Mouse (Mus musculus): ENCODE measurements around the gene Lims1. TPM values are rescaled to one million over a fixed set of nuclear protein-coding genes. Genes with fewer than 3 reads are reported as not detected.
"Not testable (repeated sequence)": the region's sequence is repeated elsewhere in the genome, so short reads cannot be mapped to it uniquely, and the experiment has no call there.

Lims1 gene
- 109 and 111 TPM in 2 replicates for polyA plus RNA-seq (2016; fragmentation: Nextera tagmentation; extraction: Ambion mirVana)

- H3K36me3 ChIP-seq, result no peaks in the 10 kb centered on the region
- peak; percentile 99 for DNase-seq (ENCODE audit: low spot score)
- H3K27me3 ChIP-seq (ENCODE audit: low read depth, poor library complexity, severe bottlenecking), result no peaks in the 10 kb centered on the region
- peak within 1 kb of the TSS; percentile 82 for H3K4me3 ChIP-seq
- peaks cover 27% of the 10 kb centered on the region for H3K4me1 ChIP-seq
- peak within 1 kb of the TSS; percentile 92 for H3K27ac ChIP-seq (replicated peaks)
- WGBS, result under 1% methylated on average over 84 of the region's 86 CpGs
- H3K9me3 ChIP-seq (replicated peaks), result no peaks in the 10 kb centered on the region
These were observed at the start of gene Lims1 for GRCm38 (mm10) chr10:58323028-58323991. Lims1 (plus strand) TSS chr10:58323466.

DNA sequence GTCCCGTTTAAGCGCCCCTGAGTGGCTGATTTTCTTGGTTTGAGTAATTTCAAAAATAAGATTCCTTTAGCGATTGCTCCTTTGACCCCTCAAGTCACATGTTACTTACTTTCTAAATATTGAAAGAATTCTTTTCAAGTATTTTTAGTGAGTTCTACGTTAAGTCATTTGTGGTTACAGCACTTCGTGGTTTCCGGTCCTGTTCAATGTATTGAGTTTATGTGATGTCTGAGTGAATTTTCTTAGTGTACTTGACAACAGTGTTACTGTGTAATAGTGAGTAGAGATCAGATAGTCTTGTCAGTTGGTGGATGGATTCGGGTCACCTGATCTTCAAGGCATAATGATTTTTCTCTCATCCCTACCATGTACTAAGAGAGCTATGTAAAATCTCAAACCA is 41.0 kb upstream of the Lims1 start:
- no peak for DNase-seq (ENCODE audit: low spot score)
- Histone ChIP-seq H3K4me1 (no peaks in the 10 kb centered on the region), H3K36me3 (peaks cover 81% of the 10 kb centered on the region)

DNA sequence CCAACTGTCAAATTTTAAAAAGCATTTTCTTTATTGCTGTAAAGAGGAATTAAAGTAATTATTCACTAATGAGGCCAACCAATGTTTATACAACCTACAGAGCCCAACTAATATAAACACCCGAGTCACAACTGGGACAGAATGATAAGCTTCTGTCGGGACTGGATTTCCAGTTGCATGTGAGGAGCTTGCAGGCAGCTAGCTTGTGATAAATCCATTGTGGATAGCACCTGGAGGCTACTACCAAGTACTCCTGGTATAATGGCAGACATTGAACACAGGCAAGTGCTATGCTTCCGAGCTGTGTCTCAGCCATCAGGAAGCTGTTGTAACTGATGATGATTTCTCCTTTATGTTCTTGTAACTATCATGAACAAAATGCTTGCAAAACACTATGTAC is 32.5 kb upstream of the Lims1 start:
- no peak overlapping the region for H3K27ac ChIP-seq (replicated peaks)
- H3K36me3 ChIP-seq, result peaks cover 97% of the 10 kb centered on the region
- WGBS, result 87% methylated on average over 3 of the region's 3 CpGs
- DNase-seq (ENCODE audit: low spot score), result no peak
- H3K4me1 ChIP-seq, result no peaks in the 10 kb centered on the region
- H3K27me3 ChIP-seq (ENCODE audit: low read depth, poor library complexity, severe bottlenecking), result no peaks in the 10 kb centered on the region
- H3K9me3 ChIP-seq (replicated peaks), result no peaks in the 10 kb centered on the region
- H3K4me3 ChIP-seq, result no peak overlapping the region

More for the DNA sequence above, 41.0 kb upstream of the Lims1 start:
- H3K27me3 ChIP-seq (ENCODE audit: low read depth, poor library complexity, severe bottlenecking), result no peaks in the 10 kb centered on the region
- H3K27ac ChIP-seq (replicated peaks), result no peak overlapping the region
- H3K9me3 ChIP-seq (replicated peaks), result no peaks in the 10 kb centered on the region
- no peak overlapping the region for H3K4me3 ChIP-seq
- 93% methylated on average over 7 of the region's 7 CpGs for WGBS

- H3K27ac ChIP-seq (replicated peaks), result no peak overlapping the region
- no peaks in the 10 kb centered on the region for H3K9me3 ChIP-seq (replicated peaks)
- no peak for DNase-seq (ENCODE audit: low spot score)
- 95% methylated on average over 3 of the region's 3 CpGs for WGBS
- no peak overlapping the region for H3K4me3 ChIP-seq
- no peaks in the 10 kb centered on the region for H3K27me3 ChIP-seq (ENCODE audit: low read depth, poor library complexity, severe bottlenecking)
- H3K36me3 ChIP-seq, result peaks cover 97% of the 10 kb centered on the region
- no peaks in the 10 kb centered on the region for H3K4me1 ChIP-seq
These were observed 29.0 kb upstream of the Lims1 start for GRCm38 (mm10) chr10:58294246-58294645.

GRCm38 (mm10) chr10:58295605-58296004 is 27.7 kb upstream of the Lims1 start:
- H3K27ac ChIP-seq (replicated peaks), result no peak overlapping the region
- DNase-seq (ENCODE audit: low spot score), result no peak
- H3K36me3 ChIP-seq, result peaks cover 98% of the 10 kb centered on the region
- H3K4me1 ChIP-seq, result no peaks in the 10 kb centered on the region
- no peak overlapping the region for H3K4me3 ChIP-seq
- H3K27me3 ChIP-seq (ENCODE audit: low read depth, poor library complexity, severe bottlenecking), result no peaks in the 10 kb centered on the region
- H3K9me3 ChIP-seq (replicated peaks), result no peaks in the 10 kb centered on the region
- WGBS, result 91% methylated on average over 3 of the region's 3 CpGs

DNA sequence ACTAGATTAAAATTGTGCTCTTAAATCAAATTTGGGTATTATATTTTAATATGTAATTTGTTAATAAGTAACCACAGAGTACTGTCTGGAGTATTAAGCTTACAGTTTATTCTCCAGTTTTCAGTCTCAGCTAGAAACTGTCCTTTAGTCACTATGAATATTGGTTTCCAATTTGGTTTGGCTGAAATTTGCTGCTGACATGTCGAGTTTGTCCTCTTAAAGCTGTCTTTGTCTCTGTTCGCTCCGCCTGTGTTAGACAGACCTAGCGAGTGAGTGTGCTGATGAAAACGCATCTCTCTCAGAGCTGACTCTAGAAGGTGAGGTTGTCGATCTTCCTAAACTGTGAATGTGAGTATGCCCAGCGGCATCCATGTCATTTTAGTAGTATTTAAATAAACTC is 18.3 kb upstream of the Lims1 start:
- Histone ChIP-seq H3K27me3 (ENCODE audit: low read depth, poor library complexity, severe bottlenecking) (no peaks in the 10 kb centered on the region), H3K27ac (replicated peaks) (no peak overlapping the region), H3K4me3 (no peak overlapping the region), H3K36me3 (peaks cover 71% of the 10 kb centered on the region), H3K4me1 (no peaks in the 10 kb centered on the region), H3K9me3 (replicated peaks) (no peaks in the 10 kb centered on the region)
- WGBS, result 93% methylated on average over 7 of the region's 7 CpGs
- no peak for DNase-seq (ENCODE audit: low spot score)

GRCm38 (mm10) chr10:58306897-58307296 is 16.4 kb upstream of the Lims1 start:
- Histone ChIP-seq H3K36me3 (peaks cover 65% of the 10 kb centered on the region), H3K27ac (replicated peaks) (no peak overlapping the region), H3K27me3 (ENCODE audit: low read depth, poor library complexity, severe bottlenecking) (no peaks in the 10 kb centered on the region), H3K4me1 (no peaks in the 10 kb centered on the region), H3K4me3 (no peak overlapping the region), H3K9me3 (replicated peaks) (no peaks in the 10 kb centered on the region)
- 92% methylated on average over 3 of the region's 3 CpGs for WGBS
- DNase-seq (ENCODE audit: low spot score), result no peak

DNA sequence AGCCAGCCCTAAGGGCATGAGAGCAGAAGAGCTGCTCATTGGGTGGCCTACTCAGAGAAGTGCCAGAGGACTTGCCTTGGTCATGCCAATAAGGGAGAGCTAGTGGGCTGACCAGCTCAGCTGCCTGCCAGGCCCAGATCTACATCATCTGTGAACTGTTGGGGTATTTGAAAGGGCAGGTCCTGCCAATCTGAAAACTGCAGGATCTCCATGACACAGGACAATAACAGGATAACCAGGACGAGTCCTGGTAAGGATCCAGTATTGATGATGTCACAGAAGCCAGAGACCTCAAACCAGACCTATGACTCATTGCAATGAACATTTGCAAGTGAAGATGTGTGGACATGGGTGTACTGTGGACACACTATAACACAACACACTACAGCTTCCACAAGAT is 12.5 kb upstream of the Lims1 start:
- 79% methylated on average over 1 of the region's 1 CpGs for WGBS
- no peak for DNase-seq (ENCODE audit: low spot score)
- no peaks in the 10 kb centered on the region for H3K27me3 ChIP-seq (ENCODE audit: low read depth, poor library complexity, severe bottlenecking)
- H3K4me1 ChIP-seq, result no peaks in the 10 kb centered on the region
- peaks cover 55% of the 10 kb centered on the region for H3K36me3 ChIP-seq
- H3K9me3 ChIP-seq (replicated peaks), result no peaks in the 10 kb centered on the region; the same call in 1 of the 2 replicates
- no peak overlapping the region for H3K27ac ChIP-seq (replicated peaks)
- H3K4me3 ChIP-seq, result no peak overlapping the region

GRCm38 (mm10) chr10:58312887-58313286 is 10.4 kb upstream of the Lims1 start:
- Histone ChIP-seq H3K9me3 (replicated peaks) (no peaks in the 10 kb centered on the region; the same call in 1 of the 2 replicates), H3K4me1 (no peaks in the 10 kb centered on the region), H3K27ac (replicated peaks) (no peak overlapping the region), H3K36me3 (peaks cover 40% of the 10 kb centered on the region), H3K27me3 (ENCODE audit: low read depth, poor library complexity, severe bottlenecking) (no peaks in the 10 kb centered on the region), H3K4me3 (no peak overlapping the region)
- 97% methylated on average over 5 of the region's 5 CpGs for WGBS
- DNase-seq (ENCODE audit: low spot score), result no peak

DNA sequence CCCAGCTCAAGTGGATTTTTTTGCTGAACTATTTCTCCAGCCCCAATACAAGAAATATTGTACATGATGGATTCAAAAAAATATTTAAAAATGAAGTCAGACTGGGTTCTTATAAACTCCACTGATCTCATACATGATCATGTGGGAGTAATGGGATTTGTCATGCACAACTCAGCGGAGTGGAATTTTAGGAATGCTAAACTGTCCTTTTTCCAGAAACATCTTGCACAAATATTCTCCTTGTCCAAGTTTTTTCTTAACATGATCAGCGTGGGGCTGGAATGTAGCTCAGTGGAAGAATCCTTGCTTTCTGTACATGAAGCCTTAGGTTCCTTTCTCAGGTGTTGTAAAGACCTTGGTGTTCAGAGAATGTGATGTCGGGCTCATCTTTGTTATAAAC is 2.4 kb upstream of the Lims1 start:
- WGBS, result 87% methylated on average over 3 of the region's 3 CpGs
- Histone ChIP-seq H3K4me3 (no peak overlapping the region), H3K36me3 (no peaks in the 10 kb centered on the region), H3K27me3 (ENCODE audit: low read depth, poor library complexity, severe bottlenecking) (no peaks in the 10 kb centered on the region), H3K9me3 (replicated peaks) (no peaks in the 10 kb centered on the region), H3K4me1 (peaks cover 19% of the 10 kb centered on the region), H3K27ac (replicated peaks) (no peak overlapping the region)
- no peak for DNase-seq (ENCODE audit: low spot score)

DNA sequence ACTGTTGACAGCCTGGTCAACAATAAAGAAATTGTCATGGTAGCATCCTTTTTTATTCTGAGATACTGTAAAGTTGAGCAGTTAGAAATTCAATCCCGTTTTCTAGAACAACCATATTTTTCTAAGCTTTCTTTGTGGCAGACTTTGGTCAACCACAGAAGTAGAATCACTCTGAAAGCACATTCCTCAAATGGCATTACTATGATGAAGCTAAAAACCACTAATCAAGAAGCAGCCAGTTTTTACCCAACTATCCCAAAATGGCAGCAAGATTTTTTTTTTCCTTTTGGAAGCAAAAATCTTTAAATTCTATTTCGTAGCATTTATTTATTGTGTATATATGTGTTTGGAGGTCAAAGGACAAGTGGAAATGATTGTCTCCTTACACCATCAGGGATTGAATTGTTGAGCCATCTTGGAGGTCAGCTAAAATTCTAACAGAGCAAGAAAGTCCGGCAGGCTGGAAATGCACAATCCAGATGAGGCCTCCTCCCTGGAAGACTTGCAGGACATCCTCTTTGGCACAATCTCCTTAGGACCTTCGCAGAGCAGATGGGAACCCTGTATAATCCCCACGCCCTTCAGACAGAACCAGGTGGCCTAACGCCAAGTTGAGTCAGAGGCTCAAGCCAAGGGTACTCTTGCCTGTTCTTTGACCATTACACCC is 772 bp upstream of the Lims1 start:
- no peaks in the 10 kb centered on the region for H3K9me3 ChIP-seq (replicated peaks)
- DNase-seq (ENCODE audit: low spot score), result no peak
- peak overlapping the region; percentile 92 for H3K27ac ChIP-seq (replicated peaks)
- H3K4me1 ChIP-seq, result peaks cover 27% of the 10 kb centered on the region
- H3K4me3 ChIP-seq, result peak overlapping the region; percentile 82
- no peaks in the 10 kb centered on the region for H3K27me3 ChIP-seq (ENCODE audit: low read depth, poor library complexity, severe bottlenecking)
- WGBS, result 44% methylated on average over 6 of the region's 6 CpGs
- H3K36me3 ChIP-seq, result no peaks in the 10 kb centered on the region

- no peaks in the 10 kb centered on the region for H3K9me3 ChIP-seq (replicated peaks)
- peaks cover 27% of the 10 kb centered on the region for H3K4me1 ChIP-seq
- DNase-seq (ENCODE audit: low spot score), result no peak
- H3K36me3 ChIP-seq, result no peaks in the 10 kb centered on the region
- 45% methylated on average over 3 of the region's 3 CpGs for WGBS
- H3K27me3 ChIP-seq (ENCODE audit: low read depth, poor library complexity, severe bottlenecking), result no peaks in the 10 kb centered on the region
- no peak overlapping the region for H3K4me3 ChIP-seq
- H3K27ac ChIP-seq (replicated peaks), result no peak overlapping the region
These were observed 3.0 kb downstream of the Lims1 start for GRCm38 (mm10) chr10:58326271-58326670.

- peaks cover 27% of the 10 kb centered on the region for H3K4me1 ChIP-seq
- not testable (repeated sequence) for H3K27me3 ChIP-seq (ENCODE audit: low read depth, poor library complexity, severe bottlenecking); H3K27ac ChIP-seq (replicated peaks); H3K36me3 ChIP-seq; H3K9me3 ChIP-seq (replicated peaks); DNase-seq (ENCODE audit: low spot score); H3K4me3 ChIP-seq
- 94% methylated on average over 6 of the region's 6 CpGs for WGBS
These were observed 4.6 kb downstream of the Lims1 start for GRCm38 (mm10) chr10:58327836-58328235.

Data from midbrain, embryonic 10.5 days (tissue).